Mouse (Mus musculus): ENCODE data around the gene Ddx39b.

Gene Ddx39b

GRCm38 (mm10) chr17:35241305-35242014, at the start of gene Ddx39b:
Gene Ddx39b (plus strand): TSS chr17:35241746.
- peak; percentile 97 for DNase-seq (ENCODE audit: low read depth, low spot score)

- DNase-seq (ENCODE audit: low read depth, low spot score), result no peak
These were observed 48.6 kb upstream of the Ddx39b start for GRCm38 (mm10) chr17:35192924-35193323.

GRCm38 (mm10) chr17:35193881-35194843, 47.4 kb upstream of the Ddx39b start, which contains the start of gene Ltb:
Gene Ltb (plus strand): TSS chr17:35194439.
- DNase-seq (ENCODE audit: low read depth, low spot score), result no peak

- no peak for DNase-seq (ENCODE audit: low read depth, low spot score)
These were observed 46.5 kb upstream of the Ddx39b start for GRCm38 (mm10) chr17:35194844-35195630.

GRCm38 (mm10) chr17:35195631-35196320, 45.8 kb upstream of the Ddx39b start:
- no peak for DNase-seq (ENCODE audit: low read depth, low spot score)

GRCm38 (mm10) chr17:35196321-35196641, 45.3 kb upstream of the Ddx39b start:
- no peak for DNase-seq (ENCODE audit: low read depth, low spot score)

GRCm38 (mm10) chr17:35197126-35197525, 44.4 kb upstream of the Ddx39b start:
- no peak for DNase-seq (ENCODE audit: low read depth, low spot score)

GRCm38 (mm10) chr17:35198029-35198428, 43.5 kb upstream of the Ddx39b start:
- DNase-seq (ENCODE audit: low read depth, low spot score), result no peak

GRCm38 (mm10) chr17:35198946-35199345, 42.6 kb upstream of the Ddx39b start:
- DNase-seq (ENCODE audit: low read depth, low spot score), result no peak

- no peak for DNase-seq (ENCODE audit: low read depth, low spot score)
These were observed 41.1 kb upstream of the Ddx39b start for GRCm38 (mm10) chr17:35200398-35200797.

GRCm38 (mm10) chr17:35201128-35201527, 40.4 kb upstream of the Ddx39b start:
- no peak for DNase-seq (ENCODE audit: low read depth, low spot score)

- no peak for DNase-seq (ENCODE audit: low read depth, low spot score)
These were observed 39.8 kb upstream of the Ddx39b start, which contains the start of gene Tnf for GRCm38 (mm10) chr17:35201787-35202186. Gene Tnf (minus strand): TSS chr17:35202007.

GRCm38 (mm10) chr17:35202442-35202841, 39.1 kb upstream of the Ddx39b start:
- no peak for DNase-seq (ENCODE audit: low read depth, low spot score)

- no peak for DNase-seq (ENCODE audit: low read depth, low spot score)
These were observed 36.8 kb upstream of the Ddx39b start, which contains the start of gene Lta for GRCm38 (mm10) chr17:35204494-35205379. Gene Lta (minus strand): TSS chr17:35205351.

- no peak for DNase-seq (ENCODE audit: low read depth, low spot score)
These were observed 36.2 kb upstream of the Ddx39b start for GRCm38 (mm10) chr17:35205380-35205769.

- no peak for DNase-seq (ENCODE audit: low read depth, low spot score)
These were observed 31.6 kb upstream of the Ddx39b start for GRCm38 (mm10) chr17:35209785-35210535.

GRCm38 (mm10) chr17:35210593-35210992, 31.0 kb upstream of the Ddx39b start:
- DNase-seq (ENCODE audit: low read depth, low spot score), result no peak

GRCm38 (mm10) chr17:35213071-35213470, 28.5 kb upstream of the Ddx39b start:
- no peak for DNase-seq (ENCODE audit: low read depth, low spot score)

- no peak for DNase-seq (ENCODE audit: low read depth, low spot score)
These were observed 22.9 kb upstream of the Ddx39b start for GRCm38 (mm10) chr17:35218516-35219193.

Measured in telencephalon, adult 2 months (tissue).